Mouse (Mus musculus) cerebellum, adult 11-12 months (tissue): ENCODE results near the gene Gm44511.
"Not testable (repeated sequence)": the region's sequence is repeated elsewhere in the genome, so short reads cannot be mapped to it uniquely, and the experiment has no call there.

ENCODE experiments used
- DNase-seq: peaks from one replicate; pipeline ENCODE4 v3.0.0; 2022

Gene Gm44511

DNA sequence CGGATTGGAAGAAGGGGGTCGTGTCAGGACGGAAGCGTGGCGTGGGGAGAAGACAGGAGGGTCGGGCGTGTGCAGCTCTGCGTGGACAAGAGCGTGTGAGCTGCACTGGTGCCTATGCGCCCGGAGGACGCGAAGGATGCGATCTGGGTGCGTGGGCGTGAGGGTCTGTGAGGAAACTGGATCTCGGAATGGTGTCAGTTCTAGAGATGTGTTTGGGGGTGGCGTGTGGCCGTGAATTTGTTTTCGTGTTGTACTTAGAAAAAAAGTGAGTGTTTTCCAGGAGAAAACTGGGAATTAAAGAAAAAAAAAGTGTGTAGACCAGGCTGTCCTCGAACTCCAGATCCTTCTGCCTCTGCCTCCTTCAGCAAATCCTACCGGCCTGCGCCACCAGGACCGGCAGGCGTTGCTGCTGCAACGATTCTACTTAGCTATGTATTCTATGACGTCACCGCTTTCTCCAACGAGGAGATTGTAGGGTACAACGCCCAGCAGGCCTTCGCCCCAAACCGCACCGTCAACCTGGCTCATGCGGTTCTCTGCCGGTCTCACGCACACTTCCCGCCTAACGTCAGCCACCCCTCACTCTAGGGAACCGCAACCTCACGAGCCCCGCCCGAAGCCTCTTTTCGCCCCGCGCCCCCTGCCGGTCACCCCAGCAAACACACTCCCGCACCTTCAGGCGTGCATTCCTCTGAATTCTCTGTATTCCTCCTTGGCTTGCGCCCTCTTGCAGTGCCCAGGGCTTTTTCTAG lies 26.8 kb downstream of the Gm44511 start:
- DNase-seq = peak; percentile 92

DNA sequence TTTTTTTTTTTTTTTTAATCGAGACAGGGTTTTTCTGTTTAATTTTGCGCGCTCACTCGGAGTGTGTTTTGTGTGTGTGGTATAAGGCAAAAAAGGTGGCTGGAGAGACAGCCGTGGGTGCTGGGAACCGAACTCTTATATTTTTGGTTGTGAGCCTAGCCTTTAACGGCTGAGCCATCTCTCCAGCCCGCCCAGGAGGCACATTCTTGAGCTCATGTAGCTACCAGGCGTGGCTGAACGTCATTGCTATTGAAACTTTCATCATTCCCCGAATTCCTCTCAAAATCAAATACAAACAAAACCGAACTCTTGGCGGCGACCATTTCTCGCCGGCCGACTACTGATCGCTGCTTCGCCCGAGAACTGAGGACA lies 27.4 kb downstream of the Gm44511 start:
- peak; percentile 76 for DNase-seq

DNA sequence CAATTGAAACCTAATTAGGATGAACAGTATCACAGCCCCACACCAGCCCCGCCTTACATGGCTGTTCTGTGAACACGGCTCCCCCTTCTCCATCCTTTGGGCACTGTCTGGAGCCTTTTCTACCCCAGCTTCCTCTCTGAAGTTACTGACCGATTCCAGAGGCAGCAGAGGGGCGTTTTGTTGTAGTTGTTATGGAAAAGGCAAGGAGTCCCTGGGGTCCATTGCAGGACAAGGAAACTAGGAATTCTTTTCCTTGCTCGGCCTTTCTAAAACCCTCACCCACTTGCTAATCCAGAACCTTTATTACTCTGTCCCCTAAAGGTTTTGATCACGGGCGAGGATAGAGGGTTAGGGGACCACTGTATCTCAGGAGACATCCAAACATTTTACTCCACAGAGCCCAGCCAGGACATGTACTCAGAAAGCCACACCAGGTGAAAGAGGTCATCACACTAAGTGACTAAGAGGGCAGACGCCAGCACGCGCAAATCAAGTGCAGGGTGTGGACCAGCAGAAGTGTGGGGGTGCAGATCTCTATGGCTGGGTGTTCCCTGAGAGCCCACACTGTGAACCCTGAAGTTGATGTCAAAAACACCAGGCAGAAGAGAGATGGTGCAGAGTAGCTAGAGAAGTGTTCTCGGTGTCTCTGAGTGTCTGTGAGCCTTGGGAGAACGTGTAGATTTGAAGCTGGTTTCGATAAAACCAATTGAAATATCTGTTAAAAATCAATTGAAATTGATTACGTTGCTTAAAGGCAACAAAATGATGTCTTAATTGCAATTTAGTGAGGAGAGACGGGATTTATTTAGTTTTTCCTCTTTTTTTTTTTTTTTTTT lies 28.0 kb downstream of the Gm44511 start:
- DNase-seq = peak; percentile 53

DNA sequence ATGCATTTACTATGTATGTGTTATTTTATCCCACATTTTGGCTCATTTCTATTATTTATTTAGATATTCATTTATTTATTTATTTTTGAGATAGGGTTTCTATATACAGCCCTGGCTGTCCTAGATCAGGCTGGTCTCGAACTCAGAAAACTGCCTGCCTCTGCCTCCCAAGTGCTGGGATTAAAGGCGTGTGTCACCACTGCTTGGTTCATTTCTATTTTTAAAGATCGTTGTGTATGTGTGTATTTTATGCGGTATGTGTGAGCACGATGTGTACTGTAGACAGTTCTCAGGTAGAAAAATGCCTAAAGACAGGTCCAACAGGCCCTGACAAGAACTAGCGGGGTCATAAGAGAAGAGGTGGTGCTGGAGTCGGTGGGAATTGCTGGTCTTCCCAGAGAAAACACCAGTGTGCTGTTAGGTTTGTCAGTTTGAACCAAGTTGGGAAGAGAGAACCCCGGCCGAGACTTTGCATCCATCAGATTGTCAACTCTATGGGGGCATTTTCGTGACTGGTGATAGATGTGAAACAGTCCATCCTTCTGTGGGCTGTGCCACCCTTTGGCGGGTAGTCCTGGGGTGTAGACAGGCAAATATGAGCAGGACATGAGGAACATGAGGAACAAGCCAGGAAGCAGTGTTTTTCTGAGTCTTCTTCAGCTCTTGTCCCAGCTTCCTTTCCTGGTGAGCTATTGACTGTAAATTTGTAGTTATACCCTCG lies 28.8 kb downstream of the Gm44511 start:
- peak; percentile 20 for DNase-seq

DNA sequence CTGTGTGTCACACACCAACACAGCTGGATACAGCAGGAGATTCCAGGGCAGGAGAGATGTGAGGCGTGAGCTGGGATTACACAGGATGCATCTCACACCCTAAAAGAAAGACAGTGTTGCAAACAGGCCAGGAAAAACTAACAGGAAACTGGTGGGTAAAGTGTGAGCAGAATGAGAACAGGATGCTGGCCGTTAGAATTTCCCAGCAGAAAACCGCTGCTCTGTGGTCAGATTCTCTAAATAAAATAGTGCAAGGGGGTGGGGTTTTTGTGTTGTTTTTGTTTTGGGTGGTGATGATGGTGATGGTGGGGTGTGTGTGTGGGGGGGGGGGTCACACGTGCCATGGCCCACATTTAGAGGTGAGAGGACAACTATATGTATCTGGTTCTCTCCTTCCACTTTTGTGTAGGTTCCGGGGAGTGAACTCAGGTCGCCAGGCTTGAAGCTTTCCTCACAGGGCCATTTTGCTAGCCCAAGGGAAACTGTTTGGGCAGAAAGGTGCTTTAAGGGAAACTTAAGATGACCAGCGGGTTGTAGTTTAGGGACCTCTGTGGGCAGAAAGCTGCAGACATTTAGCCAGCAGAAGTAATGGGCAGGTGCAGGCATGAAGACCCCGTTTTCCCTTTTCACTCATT lies 29.7 kb downstream of the Gm44511 start:
- no peak for DNase-seq

DNA sequence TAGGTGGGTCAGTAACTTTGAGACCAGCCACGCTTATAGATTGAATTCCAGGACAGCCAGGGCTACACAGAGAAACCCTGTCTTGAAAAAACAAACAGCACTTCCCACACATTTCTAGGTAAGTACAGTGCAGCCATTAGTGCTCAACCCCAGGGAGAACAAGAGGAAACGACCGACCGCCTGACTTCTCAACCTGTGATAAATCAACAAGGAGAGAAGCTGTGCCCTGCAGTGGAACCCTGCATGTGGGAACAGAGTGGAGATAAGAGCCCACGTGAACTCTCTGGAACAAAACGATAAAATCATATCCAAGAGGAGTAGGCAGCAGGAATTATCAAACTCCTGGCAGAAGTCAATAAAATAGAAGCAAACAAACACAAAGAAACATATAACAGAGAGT lies 32.4 kb downstream of the Gm44511 start:
- no peak for DNase-seq

DNA sequence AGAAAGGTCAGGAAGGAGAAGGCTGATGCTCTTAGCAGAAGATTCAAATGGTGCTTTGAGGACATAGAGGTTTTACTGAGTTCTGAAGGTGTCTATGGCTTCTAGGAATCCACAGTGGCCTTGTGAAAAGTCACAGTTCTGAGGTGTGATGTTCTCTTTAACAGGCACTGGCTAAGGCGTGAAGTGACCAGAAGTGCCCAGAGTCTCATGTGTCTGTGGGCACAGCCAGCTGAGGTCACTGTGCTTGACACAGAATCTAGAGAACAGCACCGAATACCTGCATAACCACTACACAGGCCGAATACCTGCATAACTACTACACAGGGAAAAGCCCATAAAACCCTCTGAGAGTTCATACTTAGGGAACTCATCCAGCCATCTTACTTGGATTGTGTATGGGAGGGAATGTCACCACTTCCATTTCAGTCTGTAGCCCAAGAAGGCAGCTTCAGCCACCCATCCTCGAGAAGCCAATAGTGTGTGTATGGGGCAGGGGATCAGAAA lies 35.6 kb downstream of the Gm44511 start:
- not testable (repeated sequence) for DNase-seq

DNA sequence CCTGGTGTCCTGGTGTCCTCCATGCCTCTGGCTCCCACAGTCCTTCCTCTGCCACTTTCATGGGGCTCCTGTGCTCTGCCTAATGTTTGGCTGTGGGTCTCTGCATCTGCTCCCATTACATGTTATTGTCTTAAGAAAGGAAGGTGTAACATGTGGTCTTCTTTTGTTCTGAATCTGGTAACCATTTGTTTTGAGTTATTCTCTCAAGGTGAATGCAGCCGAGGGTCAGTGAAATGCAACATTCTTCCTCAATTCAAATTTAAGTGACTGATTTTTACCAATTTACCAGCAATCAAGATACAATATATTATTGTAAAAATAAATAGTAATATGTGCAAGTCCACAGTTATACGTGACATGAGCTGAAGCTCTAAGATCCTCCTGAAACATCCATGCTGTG lies 37.0 kb downstream of the Gm44511 start, which contains the start of gene Klrb1c:
Klrb1c (minus strand) TSS at position 101 of the 400 bp plus-strand sequence.
- no peak for DNase-seq

DNA sequence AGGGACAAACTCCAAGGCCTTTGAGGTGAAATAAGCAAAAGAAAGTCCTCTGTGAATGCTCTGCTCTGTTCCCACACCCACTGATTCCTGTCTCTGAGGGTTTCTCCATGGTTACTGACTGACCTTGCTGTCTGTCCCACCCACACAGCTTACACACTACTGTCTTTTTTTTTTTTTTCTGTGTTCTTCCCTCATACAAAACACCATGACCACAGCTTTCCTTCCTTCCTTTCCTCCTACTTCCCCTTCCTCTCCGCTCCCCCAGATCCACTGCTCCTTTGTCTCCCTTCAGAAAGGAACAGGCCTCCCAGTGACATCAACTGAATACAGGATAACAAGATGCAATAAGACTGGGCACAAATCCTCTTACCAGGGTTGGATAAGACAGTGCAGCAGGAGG lies 37.6 kb downstream of the Gm44511 start:
- no peak for DNase-seq

DNA sequence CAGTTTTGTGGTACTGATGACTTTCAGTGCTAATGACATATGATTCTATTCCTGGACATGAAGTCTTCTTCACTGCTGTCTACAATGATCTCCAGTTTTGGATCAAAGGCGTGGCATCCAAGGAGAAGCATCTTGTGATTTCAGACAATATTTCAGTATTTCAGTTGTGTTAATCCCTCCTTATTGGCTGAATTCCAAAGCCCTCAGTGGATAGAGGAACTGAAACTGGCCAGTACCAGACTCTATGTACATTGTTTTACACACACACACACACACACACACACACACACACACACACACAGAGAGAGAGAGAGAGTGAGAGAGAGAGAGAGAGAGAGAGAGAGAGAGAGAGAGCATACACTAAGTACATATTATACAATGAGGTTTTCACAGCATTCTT lies 39.7 kb downstream of the Gm44511 start:
- DNase-seq = not testable (repeated sequence)

DNA sequence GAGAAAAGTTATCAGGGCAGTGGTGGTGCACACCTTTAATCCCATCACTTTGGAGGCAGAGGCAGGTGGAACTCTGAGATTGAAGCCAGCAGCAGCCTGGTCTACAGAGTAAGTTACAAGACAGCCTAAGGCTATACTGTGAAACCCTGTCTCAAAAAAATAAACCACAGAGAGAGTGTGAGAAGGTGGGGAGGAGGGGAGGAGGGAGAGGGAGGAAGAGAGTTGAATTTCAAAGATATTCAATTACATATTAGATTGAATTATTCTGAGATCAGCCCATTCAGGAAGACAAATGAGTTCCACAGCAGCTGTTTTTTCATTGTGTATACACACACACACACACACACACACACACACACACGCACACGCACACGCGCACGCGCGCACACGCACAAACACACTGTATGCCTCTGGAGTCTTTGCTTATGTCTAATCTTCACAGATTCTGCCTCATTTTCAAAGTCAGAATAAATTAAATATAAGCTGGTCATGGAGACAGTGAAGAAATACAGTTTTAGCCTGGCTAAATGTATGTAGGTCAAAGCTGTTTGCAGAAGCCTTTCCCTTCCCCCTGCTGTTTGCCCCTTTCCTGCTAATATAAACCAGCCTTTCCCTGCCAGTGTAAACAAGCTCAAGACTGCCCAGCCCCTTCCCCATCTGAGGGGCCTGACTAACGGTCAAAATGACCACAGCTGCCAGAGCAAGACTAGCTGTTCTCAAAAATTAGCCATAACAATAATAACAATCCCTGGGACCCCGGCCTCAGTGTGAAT lies 56.4 kb downstream of the Gm44511 start:
- DNase-seq = no peak

DNA sequence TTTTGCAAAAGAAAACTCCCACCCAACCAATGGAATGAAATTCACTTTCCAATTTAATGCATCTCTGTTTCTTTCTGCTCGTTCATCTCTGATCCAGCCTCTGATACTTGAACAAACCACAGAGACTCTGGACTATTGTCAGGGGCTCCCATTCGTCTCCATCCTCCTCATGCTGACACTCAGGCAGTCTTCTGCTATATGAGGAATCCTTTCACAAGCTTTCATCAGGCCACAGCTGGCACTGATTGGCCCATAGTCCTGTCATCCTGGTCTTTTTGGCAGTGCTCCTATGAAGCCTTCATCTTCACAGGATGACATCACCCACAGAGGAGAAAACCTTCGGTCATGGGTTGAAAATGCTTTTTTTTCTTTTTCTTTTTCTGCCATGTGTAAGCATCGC lies 58.1 kb downstream of the Gm44511 start:
- no peak for DNase-seq

DNA sequence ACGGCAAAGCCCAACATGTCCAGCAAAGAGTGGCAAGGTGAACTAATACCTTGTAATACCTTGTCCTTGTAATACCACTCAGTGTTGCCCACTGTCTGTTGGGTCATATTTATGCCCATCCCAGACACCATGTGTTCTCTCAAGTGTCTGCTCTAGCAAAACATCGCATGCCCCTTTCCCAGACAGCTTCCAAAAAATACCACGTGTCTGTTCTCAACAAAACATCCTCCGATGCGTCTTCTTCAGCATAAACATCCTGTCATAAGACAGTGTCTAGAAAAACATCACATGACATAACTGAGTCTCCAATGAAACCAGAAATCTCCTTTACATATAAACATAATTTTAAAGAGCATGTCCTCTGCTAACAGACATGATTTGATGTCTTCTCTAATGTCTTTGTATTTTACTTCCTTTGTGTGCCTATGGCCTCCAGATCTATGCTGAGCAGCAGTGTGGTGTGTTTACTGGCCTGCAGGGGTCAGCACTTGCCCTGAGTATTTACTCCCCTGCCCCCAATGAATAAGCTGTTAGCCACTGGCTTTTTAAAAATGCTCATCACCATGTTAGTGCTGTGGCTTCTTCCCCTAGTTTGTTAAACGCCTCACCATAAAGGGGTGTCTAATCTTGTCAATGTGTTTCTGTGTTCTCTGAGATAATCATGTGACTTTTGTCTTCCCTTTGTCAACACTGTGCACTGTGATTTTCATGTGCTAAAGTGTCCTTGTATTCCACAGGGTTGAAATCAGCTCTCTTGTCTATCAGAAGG lies 59.4 kb downstream of the Gm44511 start:
- peak; percentile 30 for DNase-seq

DNA sequence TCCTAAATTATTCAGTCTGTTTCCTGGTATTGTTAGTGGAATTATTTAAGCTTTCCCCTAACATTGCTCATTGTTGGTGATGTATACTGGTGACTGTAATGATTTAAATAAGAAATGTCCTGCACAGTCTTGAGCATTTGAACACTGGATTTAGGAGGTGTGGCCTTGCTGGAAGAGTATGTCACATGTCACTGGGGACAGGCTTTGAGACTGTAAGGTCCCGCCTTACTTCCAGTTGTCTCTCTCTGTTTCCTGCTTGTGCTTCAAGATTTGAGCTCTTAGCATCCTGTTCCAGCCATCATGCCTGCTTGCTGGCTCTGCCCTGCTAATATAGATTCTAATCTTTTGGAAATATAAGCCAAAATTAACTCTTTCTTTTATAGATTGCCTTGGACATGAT lies 60.9 kb downstream of the Gm44511 start:
- DNase-seq = peak; percentile 21

DNA sequence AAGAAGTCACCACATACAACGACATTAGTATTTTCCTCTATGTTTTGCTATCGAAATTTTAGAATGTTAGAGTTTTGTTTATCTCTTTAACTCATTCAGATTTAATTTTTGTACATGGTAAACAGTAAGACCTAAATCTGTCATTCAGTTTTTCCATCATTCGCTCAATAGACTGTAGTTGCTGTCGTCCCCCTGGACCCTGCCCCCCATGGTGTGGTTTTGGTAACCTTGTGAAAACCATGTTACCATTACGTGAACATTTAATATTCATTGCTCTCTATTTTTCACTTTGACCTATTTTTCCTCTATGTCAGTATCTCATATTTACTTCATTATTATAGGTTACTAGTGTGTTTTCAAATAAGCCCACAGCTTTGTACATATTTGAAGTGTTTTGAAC lies 61.5 kb downstream of the Gm44511 start:
- no peak for DNase-seq

DNA sequence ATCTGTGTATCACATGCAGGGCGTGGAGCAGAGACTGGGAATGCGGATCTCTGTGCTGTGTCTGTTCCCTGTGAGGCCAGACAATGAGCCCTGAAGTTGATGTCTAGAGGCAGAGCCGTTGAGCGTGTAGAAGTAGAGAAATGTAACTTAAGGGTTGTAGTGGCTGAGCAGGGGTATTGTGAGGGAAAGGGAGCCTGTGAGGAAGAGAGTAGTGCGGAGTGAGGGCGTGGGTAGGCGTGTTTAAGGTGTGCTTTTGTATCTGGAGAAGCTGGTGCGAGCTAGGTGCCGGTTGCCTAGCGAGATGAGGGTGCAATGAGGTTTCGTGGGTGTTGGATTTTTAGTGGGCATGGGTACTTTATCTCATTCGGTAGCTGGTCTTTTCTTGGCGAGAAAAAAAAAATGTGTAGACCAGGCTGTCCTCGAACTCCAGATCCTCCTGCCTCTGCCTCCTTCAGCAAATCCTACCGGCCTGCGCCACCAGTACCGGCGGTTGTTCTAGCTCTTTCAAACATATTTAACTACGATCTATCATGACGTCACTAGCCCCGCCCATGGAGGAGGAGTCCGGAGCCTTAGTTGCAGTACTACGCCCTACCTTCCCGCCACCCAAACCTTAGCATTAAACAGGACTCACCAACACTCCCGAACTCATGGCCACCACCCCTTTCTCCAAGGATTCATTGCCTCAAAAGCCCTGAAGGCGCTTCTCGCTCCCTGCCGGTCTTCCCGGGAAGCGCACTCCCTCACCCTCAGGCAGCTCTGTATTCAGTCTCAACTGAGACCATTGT lies 62.2 kb downstream of the Gm44511 start:
- DNase-seq = peak; percentile 99

DNA sequence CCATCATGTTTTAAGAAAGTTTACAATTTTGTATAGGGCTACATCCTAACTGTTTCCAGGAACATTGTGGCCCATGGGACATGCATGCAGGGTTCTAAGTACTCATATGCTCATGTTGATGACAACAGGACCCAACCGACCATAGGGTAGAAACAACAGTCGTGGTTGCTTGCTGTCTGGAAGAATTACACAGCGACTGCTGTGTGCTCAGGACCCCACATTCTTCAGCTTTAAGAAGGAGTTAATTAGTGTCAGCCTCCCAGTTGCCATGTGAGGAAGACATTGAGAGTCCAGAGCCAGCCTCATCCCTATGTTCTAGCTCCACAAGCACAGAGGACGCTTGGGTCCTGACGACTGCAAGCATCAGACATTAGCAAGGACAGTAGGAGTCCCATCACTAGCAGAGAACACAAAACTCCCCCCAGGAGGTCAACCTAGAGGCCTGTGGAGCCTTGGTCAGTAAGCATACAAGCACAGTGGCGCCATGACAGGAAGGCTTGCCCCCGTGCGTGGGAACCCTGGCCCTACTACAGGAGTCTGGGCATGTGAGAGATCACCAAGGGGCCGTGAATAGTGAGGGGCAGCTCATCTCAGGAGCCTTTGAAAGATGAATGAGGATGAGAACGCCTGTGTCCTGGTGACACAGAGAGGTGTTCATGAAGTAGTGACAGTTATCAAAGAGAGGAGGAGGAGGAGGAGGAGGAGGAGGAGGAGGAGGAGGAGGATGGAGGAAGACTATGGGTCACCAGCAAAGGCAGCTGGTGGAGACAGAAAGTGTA lies 63.0 kb downstream of the Gm44511 start:
- peak; percentile 58 for DNase-seq

DNA sequence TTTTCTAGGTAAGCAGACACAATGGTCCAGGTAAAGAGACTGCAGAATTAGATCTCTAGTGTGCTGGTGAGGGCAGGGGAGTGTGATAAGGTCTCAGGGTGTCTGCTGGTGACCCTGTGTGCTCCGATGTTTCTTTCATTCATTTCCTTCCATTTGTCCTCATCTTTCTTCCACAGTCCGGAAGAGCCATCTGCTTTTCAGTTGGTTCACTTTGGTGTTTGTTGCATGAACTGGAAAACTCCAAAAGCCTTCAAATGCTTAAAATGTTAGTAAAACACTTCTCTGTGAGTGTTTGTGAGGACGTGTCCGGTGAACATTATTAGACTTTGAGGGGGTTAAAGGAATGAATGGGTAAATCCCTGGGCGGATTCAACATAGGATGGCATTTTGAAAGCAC lies 65.0 kb downstream of the Gm44511 start:
- DNase-seq = no peak

DNA sequence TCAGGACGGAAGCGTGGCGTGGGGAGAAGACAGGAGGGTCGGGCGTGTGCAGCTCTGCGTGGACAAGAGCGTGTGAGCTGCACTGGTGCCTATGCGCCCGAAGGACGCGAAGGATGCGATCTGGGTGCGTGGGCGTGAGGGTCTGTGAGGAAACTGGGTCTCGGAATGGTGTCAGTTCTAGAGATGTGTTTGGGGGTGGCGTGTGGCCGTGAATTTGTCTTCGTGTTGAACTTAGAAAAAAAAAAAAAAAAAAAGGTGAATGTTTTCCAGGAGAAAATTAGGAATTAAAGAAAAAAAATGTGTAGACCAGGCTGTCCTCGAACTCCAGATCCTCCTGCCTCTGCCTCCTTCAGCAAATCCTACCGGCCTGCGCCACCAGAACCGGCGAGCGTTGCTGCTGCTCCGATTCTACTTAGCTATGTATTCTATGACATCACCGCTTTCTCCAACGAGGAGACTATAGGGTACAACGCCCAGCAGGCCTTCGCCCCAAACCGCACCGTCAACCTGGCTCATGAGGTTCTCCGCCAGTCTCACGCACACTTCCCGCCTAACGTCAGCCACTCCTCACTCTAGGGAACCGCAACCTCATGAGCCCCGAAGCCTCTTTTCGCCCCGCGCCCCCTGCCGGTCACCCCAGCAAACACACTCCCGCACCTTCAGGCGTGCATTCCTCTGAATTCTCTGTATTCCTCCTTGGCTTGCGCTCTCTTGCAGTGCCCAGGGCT lies 65.5 kb downstream of the Gm44511 start:
- DNase-seq = peak; percentile 95
